Mouse (Mus musculus): Measurements from ENCODE around the gene Stx16. TPM values are rescaled to one million over a fixed set of nuclear protein-coding genes. Genes with fewer than 3 reads are reported as not detected.

The Stx16 gene
- total and polyA plus RNA-seq, 2 experiments from 2014 or later = 7.9 to 30.5 TPM

DNA sequence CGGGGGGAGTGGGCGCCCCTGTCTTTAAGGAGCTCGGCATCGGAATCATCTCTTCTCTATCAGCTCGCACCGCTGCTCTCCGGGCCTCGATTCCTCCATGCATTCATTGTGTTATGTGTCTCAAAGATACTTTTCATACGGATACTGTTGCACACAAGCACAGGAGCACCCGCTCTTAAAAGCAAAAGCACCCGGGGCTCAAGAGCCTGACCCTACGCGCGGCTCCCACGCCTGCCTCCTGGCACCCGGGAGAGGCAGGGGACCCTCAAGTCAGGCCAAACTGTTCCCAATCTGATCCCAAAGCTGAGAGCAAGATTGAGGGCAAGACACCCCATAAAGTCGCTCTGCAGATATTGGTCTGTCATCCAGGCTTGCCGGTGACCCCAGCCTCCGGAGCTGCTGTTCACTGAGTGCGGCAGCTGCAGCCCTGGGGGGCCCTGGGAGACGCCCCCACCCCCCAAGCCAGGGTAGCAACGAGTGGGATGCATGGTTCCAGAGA, 987 bp upstream of the Stx16 start:
- Histone ChIP-seq H3K36me3 (ENCODE audit: insufficient read depth, low read length) (no peaks in the 10 kb centered on the region), H3K4me1 (ENCODE audit: insufficient read depth, low read length) (peaks cover 18% of the 10 kb centered on the region; the same call in 1 of the 2 replicates), H3K4me3 (ENCODE audit: low read length) (peak overlapping the region; percentile 35), H3K9me3 (ENCODE audit: low read length) (no peaks in the 10 kb centered on the region), H3K27ac (peak overlapping the region; percentile 80), H3K4me2 (ENCODE audit: low read depth, low read length) (peak overlapping the region; percentile 70), H3K9ac (replicated peaks; ENCODE audit: low read length) (peak overlapping the region; percentile 48; the same call in 1 of the 2 replicates), H3K27me3 (ENCODE audit: insufficient read depth, low read length) (no peaks in the 10 kb centered on the region)
- no peak for ATAC-seq
- TF ChIP-seq CTCF (IDR thresholded peaks at IDR 0.05; ENCODE audit: low read depth) = no peak
- WGBS = 2% methylated on average over 22 of the region's 22 CpGs
- no peak for DNase-seq (ENCODE audit: low spot score)

DNA sequence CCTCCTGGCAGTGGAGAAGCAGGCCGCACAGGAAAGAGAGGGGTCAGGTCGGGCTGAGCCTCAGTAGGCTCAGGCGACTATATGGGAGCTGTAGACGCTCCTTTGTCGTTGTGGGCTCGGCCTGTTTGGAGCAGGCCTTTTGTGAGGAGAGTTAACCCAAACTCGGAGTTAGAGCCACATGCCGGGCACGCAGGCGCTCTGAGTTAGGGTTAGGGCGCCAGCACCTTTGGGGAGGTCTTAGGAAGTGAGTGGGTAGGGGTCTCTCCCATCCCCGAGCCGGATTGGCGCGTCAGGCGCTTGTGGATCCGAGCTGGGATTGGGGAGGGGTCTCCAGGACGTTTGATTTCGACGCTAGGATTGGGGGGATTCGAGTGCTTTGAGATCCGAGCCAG, 321 bp downstream of the Stx16 start:
- under 1% methylated on average over 22 of the region's 22 CpGs for WGBS
- Histone ChIP-seq H3K9me3 (ENCODE audit: low read length) (no peaks in the 10 kb centered on the region), H3K4me3 (ENCODE audit: low read length) (peak overlapping the region; percentile 65), H3K4me2 (ENCODE audit: low read depth, low read length) (peak overlapping the region; percentile 70), H3K27ac (peak overlapping the region; percentile 80), H3K4me1 (ENCODE audit: insufficient read depth, low read length) (peaks cover 18% of the 10 kb centered on the region; the same call in 1 of the 2 replicates), H3K27me3 (ENCODE audit: insufficient read depth, low read length) (no peaks in the 10 kb centered on the region), H3K9ac (replicated peaks; ENCODE audit: low read length) (peak overlapping the region; percentile 45), H3K36me3 (ENCODE audit: insufficient read depth, low read length) (no peaks in the 10 kb centered on the region)
- ATAC-seq = peak; percentile 85
- TF ChIP-seq CTCF (IDR thresholded peaks at IDR 0.05; ENCODE audit: low read depth) = no peak
- peak; percentile 87 for DNase-seq (ENCODE audit: low spot score)

DNA sequence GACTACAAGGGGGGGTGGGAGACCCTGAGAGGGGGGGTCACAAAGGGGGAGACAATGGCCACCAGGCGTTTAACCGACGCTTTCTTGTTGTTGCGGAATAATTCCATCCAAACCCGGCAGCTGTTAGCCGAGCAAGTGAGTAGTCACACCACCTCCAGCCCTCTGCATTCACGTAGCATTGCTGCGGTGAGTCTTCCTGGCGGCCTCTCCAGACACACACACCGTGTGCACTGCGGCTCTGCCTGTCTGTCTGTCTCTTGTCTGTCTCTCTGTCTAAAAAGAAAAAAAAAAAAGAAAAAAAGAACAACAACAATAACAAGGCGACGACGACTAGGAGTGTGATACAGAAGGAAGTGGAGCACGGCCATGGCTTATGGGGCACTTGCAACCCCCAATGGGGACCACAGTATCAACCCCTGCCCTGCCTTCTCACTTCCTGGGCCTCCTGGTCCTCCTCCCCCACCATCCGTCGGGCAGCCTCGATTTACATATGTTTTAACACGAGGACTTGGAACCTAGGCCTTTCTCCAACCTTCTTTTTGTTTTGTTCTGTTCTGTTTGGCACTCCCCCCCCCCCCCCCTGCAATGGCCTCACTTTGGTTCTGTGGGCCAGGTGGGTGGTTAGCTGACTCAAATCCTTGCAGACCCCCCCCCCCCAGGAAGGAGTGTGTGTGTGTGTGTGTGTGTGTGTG, 1.0 kb downstream of the Stx16 start:
- under 1% methylated on average over 19 of the region's 19 CpGs for WGBS
- Histone ChIP-seq H3K4me2 (ENCODE audit: low read depth, low read length) (peak overlapping the region; percentile 70), H3K9ac (replicated peaks; ENCODE audit: low read length) (peak overlapping the region; percentile 45), H3K27me3 (ENCODE audit: insufficient read depth, low read length) (no peaks in the 10 kb centered on the region), H3K27ac (peak overlapping the region; percentile 80), H3K9me3 (ENCODE audit: low read length) (no peaks in the 10 kb centered on the region), H3K4me1 (ENCODE audit: insufficient read depth, low read length) (peaks cover 18% of the 10 kb centered on the region; the same call in 1 of the 2 replicates), H3K4me3 (ENCODE audit: low read length) (peak overlapping the region; percentile 65), H3K36me3 (ENCODE audit: insufficient read depth, low read length) (no peaks in the 10 kb centered on the region)
- no peak for TF ChIP-seq CTCF (IDR thresholded peaks at IDR 0.05; ENCODE audit: low read depth)
- ATAC-seq (no peak), DNase-seq (ENCODE audit: low spot score) (peak; percentile 18)

DNA sequence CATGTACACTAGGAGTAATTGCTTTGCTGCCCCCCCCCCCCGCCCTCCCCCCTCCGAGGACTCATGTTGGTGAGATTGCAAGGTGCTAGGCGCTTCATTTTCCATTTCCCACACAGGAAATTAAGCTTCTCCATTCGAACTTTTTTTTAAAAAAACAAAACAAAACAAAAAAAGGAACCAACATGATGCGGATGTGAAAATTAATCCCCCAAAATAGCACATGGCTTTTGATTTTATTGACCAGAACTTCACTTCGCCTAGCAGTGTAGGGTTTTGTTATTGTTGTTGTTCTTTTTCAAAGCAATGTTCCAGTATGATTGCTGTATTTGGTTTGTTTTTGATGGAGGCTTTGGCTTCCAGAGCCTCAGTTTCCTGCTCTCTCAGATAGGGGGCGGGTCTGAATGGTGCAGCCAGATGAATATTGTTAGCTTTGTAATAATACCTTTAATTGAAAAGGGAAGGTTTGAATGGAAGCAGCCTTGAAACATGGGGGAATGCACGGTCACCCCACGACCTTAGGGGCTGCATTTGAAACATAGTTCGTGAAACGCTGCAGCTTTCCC, 1.7 kb downstream of the Stx16 start:
- no peak overlapping the region for H3K27ac ChIP-seq
- no peak for ATAC-seq

DNA sequence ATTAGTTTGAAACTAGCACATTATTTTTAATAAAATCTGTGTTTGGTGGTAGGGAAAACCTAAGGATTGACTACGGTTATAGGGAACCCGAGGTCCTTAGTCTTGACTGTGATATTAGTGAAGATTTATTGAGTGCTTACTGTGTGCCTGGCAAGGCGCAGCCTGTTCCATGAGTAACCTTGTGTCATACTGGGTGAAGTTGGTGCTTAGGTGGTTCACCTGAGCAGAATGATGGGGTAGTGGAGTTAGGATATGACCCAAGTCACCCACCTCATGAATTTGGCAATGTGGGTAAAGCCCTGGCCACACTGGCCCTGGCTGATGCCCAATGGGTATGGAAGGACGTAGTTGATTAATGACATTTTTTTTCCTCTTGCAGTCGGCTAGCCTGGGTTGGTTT, 5.7 kb downstream of the Stx16 start:
- ATAC-seq (no peak), DNase-seq (ENCODE audit: low spot score) (no peak)
- no peaks in the 10 kb centered on the region for H3K36me3 ChIP-seq (ENCODE audit: insufficient read depth, low read length)
- H3K4me2 ChIP-seq (ENCODE audit: low read depth, low read length) = no peak overlapping the region
- 0 out of 2 replicates have a peak, but pooled peaks cover 12% of the 10 kb centered on the region for H3K4me1 ChIP-seq (ENCODE audit: insufficient read depth, low read length)
- no peak overlapping the region for H3K27ac ChIP-seq
- no peaks in the 10 kb centered on the region for H3K9me3 ChIP-seq (ENCODE audit: low read length)
- H3K9ac ChIP-seq (replicated peaks; ENCODE audit: low read length) = no peak overlapping the region
- H3K4me3 ChIP-seq (ENCODE audit: low read length) = no peak overlapping the region
- no peaks in the 10 kb centered on the region for H3K27me3 ChIP-seq (ENCODE audit: insufficient read depth, low read length)
- 75% methylated on average over 5 of the region's 5 CpGs for WGBS
- no peak for TF ChIP-seq CTCF (IDR thresholded peaks at IDR 0.05; ENCODE audit: low read depth)

More for the DNA sequence above, 1.7 kb downstream of the Stx16 start:
- peak; percentile 32 for TF ChIP-seq CTCF (IDR thresholded peaks at IDR 0.05; ENCODE audit: low read depth)
- Histone ChIP-seq H3K4me3 (ENCODE audit: low read length) (peak overlapping the region; percentile 65), H3K36me3 (ENCODE audit: insufficient read depth, low read length) (no peaks in the 10 kb centered on the region), H3K4me2 (ENCODE audit: low read depth, low read length) (peak overlapping the region; percentile 70), H3K9me3 (ENCODE audit: low read length) (no peaks in the 10 kb centered on the region), H3K9ac (replicated peaks; ENCODE audit: low read length) (0 out of 2 replicates have a peak overlapping the region, but pooled peaks have one; percentile 19), H3K4me1 (ENCODE audit: insufficient read depth, low read length) (peaks cover 18% of the 10 kb centered on the region; the same call in 1 of the 2 replicates), H3K27me3 (ENCODE audit: insufficient read depth, low read length) (no peaks in the 10 kb centered on the region)
- DNase-seq (ENCODE audit: low spot score) = no peak
- WGBS = 7% methylated on average over 11 of the region's 11 CpGs

DNA sequence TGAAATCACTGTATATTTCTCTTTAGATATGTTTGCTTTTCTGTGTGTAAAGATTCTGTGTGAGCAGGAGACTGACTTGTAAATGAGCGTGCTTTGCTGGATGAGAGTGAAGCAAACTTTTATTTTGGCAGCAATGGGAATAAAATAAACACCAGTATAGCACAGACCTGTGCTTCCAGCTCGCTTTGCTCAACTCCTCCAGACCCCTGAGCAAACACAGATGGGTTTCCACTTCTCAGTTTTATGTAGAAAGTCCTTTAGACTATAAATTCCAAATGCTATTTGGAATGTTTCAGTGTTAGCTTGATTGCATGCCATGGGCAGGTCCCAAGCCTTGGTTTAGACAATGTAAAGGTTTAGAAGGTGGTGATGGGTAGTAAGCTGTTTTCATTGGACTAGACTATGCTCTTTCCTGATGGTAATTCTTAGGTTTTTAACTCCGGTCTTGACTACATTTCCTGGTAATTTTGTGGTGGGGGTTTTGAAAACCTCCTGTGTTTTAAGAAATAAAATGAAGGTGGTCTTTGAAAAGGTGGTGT, 6.3 kb downstream of the Stx16 start:
- Histone ChIP-seq H3K27ac (no peak overlapping the region), H3K9me3 (ENCODE audit: low read length) (no peaks in the 10 kb centered on the region), H3K36me3 (ENCODE audit: insufficient read depth, low read length) (no peaks in the 10 kb centered on the region), H3K27me3 (ENCODE audit: insufficient read depth, low read length) (no peaks in the 10 kb centered on the region), H3K4me1 (ENCODE audit: insufficient read depth, low read length) (0 out of 2 replicates have a peak, but pooled peaks cover 8% of the 10 kb centered on the region), H3K4me2 (ENCODE audit: low read depth, low read length) (no peak overlapping the region), H3K9ac (replicated peaks; ENCODE audit: low read length) (no peak overlapping the region), H3K4me3 (ENCODE audit: low read length) (no peak overlapping the region)
- DNase-seq (ENCODE audit: low spot score) (no peak), ATAC-seq (no peak)
- TF ChIP-seq CTCF (IDR thresholded peaks at IDR 0.05; ENCODE audit: low read depth) = no peak
- 85% methylated on average over 3 of the region's 3 CpGs for WGBS
